Comparison of ENCODE assay signal across 31 mouse cellular contexts in the genomic region with DNA sequence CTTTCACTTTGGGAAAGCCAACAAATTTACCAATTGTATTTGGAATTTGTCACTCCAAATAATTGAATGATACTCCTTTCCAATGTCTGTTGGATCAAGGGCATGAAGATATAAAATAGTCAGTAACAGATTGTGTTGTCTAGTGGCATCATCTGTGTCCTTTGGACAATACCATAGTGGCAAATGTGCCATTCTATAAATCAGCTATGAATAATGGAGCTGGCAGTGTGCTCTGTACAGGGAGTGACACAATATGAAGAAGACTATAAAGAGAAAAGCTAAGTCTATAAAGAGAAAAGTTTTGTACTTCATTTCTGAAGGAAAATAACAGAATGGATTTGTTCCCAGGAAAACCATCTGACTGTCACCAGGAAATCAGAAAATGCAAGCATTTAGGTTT.
"Had no signal": no experiment of that assay in that cellular context is flagged by ENCODE, and none has a peak within 500 bp of the region (broad histone marks: within the 10 kb centered on the region; RNA-seq: fewer than 3 reads in every experiment).

No protein-coding gene starts in this region.

- H3K9me3 ChIP-seq: limb, embryonic 10.5 days; limb, embryonic 12.5 days; limb, embryonic 13.5 days; limb, embryonic 15.5 days; liver, embryonic 12.5 days; liver, embryonic 13.5 days; liver, embryonic 15.5 days; lung, embryonic 15.5 days; megakaryocyte, embryonic 14.5 days; midbrain, embryonic 10.5 days; midbrain, embryonic 12.5 days; midbrain, embryonic 13.5 days; midbrain, embryonic 15.5 days had no signal

- H3K4me1 ChIP-seq: limb, embryonic 10.5 days; limb, embryonic 12.5 days; limb, embryonic 13.5 days; limb, embryonic 15.5 days; liver, embryonic 12.5 days; liver, embryonic 13.5 days; liver, embryonic 15.5 days; lung, embryonic 15.5 days; megakaryocyte, embryonic 14.5 days; midbrain, embryonic 10.5 days; midbrain, embryonic 12.5 days; midbrain, embryonic 13.5 days; midbrain, embryonic 15.5 days had no signal

- H3K27me3 ChIP-seq: limb, embryonic 12.5 days; limb, embryonic 13.5 days; limb, embryonic 15.5 days; liver, embryonic 12.5 days; liver, embryonic 13.5 days; liver, embryonic 15.5 days; lung, embryonic 15.5 days; megakaryocyte, embryonic 14.5 days; midbrain, embryonic 12.5 days; midbrain, embryonic 13.5 days; midbrain, embryonic 15.5 days had no signal

- ATAC-seq: liver, embryonic 12.5 days; liver, postnatal 0 days; lung, postnatal 0 days; midbrain, embryonic 13.5 days; midbrain, embryonic 15.5 days; midbrain, embryonic 16.5 days had no signal

- H3K4me2 ChIP-seq: limb, embryonic 12.5 days; limb, embryonic 13.5 days; limb, embryonic 15.5 days; liver, embryonic 11.5 days; liver, embryonic 12.5 days; liver, embryonic 13.5 days; liver, embryonic 15.5 days; lung, embryonic 14.5 days; lung, embryonic 15.5 days; midbrain, embryonic 11.5 days; midbrain, embryonic 12.5 days; midbrain, embryonic 13.5 days; midbrain, embryonic 15.5 days had no signal

- H3K4me3 ChIP-seq: limb, embryonic 10.5 days; limb, embryonic 12.5 days; limb, embryonic 13.5 days; limb, embryonic 15.5 days; liver, embryonic 12.5 days; liver, embryonic 13.5 days; liver, embryonic 15.5 days; lung, embryonic 15.5 days; megakaryocyte, embryonic 14.5 days; midbrain, embryonic 10.5 days; midbrain, embryonic 12.5 days; midbrain, embryonic 13.5 days; midbrain, embryonic 15.5 days; myocyte had no signal

- H3K9ac ChIP-seq: limb, embryonic 12.5 days; limb, embryonic 13.5 days; limb, embryonic 15.5 days; liver, embryonic 12.5 days; liver, embryonic 13.5 days; liver, embryonic 14.5 days; liver, embryonic 15.5 days; liver, postnatal 0 days; lung, embryonic 14.5 days; lung, embryonic 15.5 days; midbrain, embryonic 12.5 days; midbrain, embryonic 13.5 days; midbrain, embryonic 15.5 days had no signal

- H3K36me3 ChIP-seq: limb, embryonic 10.5 days; limb, embryonic 12.5 days; limb, embryonic 13.5 days; limb, embryonic 15.5 days; liver, embryonic 12.5 days; liver, embryonic 13.5 days; liver, embryonic 15.5 days; lung, embryonic 15.5 days; midbrain, embryonic 10.5 days; midbrain, embryonic 12.5 days; midbrain, embryonic 13.5 days; midbrain, embryonic 15.5 days had no signal

- DNase-seq: left cerebral cortex, postnatal 4 days; liver; liver, embryonic 13.5 days; liver, postnatal 0 days; lung, adult 18-20 months; lung, adult 2 months; lung, embryonic 14.5 days; lung, postnatal 10 days; lung, postnatal 14 days; lung, postnatal 36 days; lung, postnatal 4 days; midbrain, embryonic 14.5 days had no signal

- H3K27ac ChIP-seq: limb, embryonic 10.5 days; limb, embryonic 12.5 days; limb, embryonic 13.5 days; limb, embryonic 15.5 days; liver, embryonic 12.5 days; liver, embryonic 13.5 days; liver, embryonic 14.5 days; liver, embryonic 15.5 days; lung, embryonic 15.5 days; macrophage; midbrain, embryonic 10.5 days; midbrain, embryonic 12.5 days; midbrain, embryonic 13.5 days; midbrain, embryonic 15.5 days had no signal
